Mouse (Mus musculus): ENCODE results near the gene Gm28710.

The Gm28710 gene

GRCm38 (mm10) chr5:16791243-16791860 is at the start of gene Gm28710:
Gene Gm28710 (plus strand): TSS chr5:16791810.
- DNase-seq, result no peak

GRCm38 (mm10) chr5:16777176-16777575 is 14.4 kb upstream of the Gm28710 start:
- no peak for DNase-seq

- no peak for DNase-seq
Observed at GRCm38 (mm10) chr5:16778610-16779172, 12.9 kb upstream of the Gm28710 start.

- no peak for DNase-seq
Observed at GRCm38 (mm10) chr5:16785627-16786026, 6.0 kb upstream of the Gm28710 start.

GRCm38 (mm10) chr5:16794972-16795371 is 3.4 kb downstream of the Gm28710 start:
- no peak for DNase-seq

GRCm38 (mm10) chr5:16802726-16803125 is 11.1 kb downstream of the Gm28710 start:
- no peak for DNase-seq

GRCm38 (mm10) chr5:16838991-16839390 is 47.4 kb downstream of the Gm28710 start:
- no peak for DNase-seq

- DNase-seq, result peak; percentile 57
Observed at GRCm38 (mm10) chr5:16869309-16869915, 77.8 kb downstream of the Gm28710 start.

GRCm38 (mm10) chr5:16894161-16894560 is 102.6 kb downstream of the Gm28710 start:
- no peak for DNase-seq

GRCm38 (mm10) chr5:16919791-16920190 is 128.2 kb downstream of the Gm28710 start:
- no peak for DNase-seq

GRCm38 (mm10) chr5:16922473-16922872 is 130.9 kb downstream of the Gm28710 start:
- DNase-seq, result no peak

Measured in lung, postnatal 10 days (tissue).